Mouse (Mus musculus) heart, postnatal 0 days (tissue): ENCODE data around the gene Erbb4.

Experiments used
- CTCF ChIP-seq: IDR thresholded peaks from 2 replicates; pipeline ENCODE4 v1.5.1; 2016; ENCODE audit warnings: antibody characterized with exemption, control low read depth, low read depth
- EP300 ChIP-seq: IDR thresholded peaks from 2 replicates; pipeline ENCODE4 v1.6.1; 2016; ENCODE audit warnings: antibody characterized with exemption, low read depth

DNA sequence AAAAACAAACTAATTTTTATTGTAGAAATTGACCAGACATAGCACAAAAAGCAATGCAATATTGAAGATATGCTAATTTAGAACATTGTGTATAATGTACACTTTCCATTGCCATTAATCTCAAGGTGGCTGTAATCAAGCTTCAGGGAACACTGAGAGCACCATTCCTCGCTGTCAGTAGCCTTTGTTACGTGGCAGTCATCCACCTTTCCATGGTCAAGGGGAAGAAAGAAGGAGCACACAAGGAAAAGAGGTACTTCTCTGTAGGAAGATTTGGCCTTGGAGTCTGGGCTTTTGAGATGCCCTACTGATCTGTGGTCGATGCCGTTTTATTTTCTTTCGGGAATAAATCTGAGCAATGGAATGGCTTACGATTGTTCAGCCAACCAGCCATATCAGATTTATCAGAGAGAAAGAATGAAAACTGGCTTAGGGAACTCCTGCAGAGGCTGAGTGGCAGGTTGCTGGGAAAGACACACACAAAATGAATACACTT is 4.6 kb downstream of the Erbb4 start:
- no peak for TF ChIP-seq CTCF
- TF ChIP-seq EP300 = no peak
